Mouse (Mus musculus) bone marrow, adult 2 months (tissue): ENCODE measurements at regions not wholly inside any gene's neighbourhood (a gene's known extent, or its start where the extent isn't known, plus 50 kb on each side); places are given as distances from the start of the nearest gene placed in this dataset.

Experiments used
- CTCF ChIP-seq: fragments of 200-500 bp; IDR thresholded peaks from 2 replicates; pipeline ENCODE4 v1.5.1; 2011; ENCODE audit warnings: low read length, control low read depth; ENCODE audit not compliant: control insufficient read depth, insufficient read depth
- POLR2A ChIP-seq: fragments of 200-500 bp; IDR thresholded peaks from 2 replicates; pipeline ENCODE4 v1.6.1; 2011; ENCODE audit warnings: low read depth, mild to moderate bottlenecking, control low read depth, low read length, borderline replicate concordance; ENCODE audit not compliant: control insufficient read depth

- TF ChIP-seq CTCF (no peak), POLR2A (no peak)
Measured at GRCm38 (mm10) chr3:148589556-148589955, 400.8 kb downstream of the Adgrl2 start.
